Mouse (Mus musculus) retina, adult 2 months (tissue): ENCODE measurements around the gene Fam78b.

Source experiments
- DNase-seq: peaks from one replicate; pipeline ENCODE4 v3.0.0-alpha.2; 2012; ENCODE audit warnings: low read depth, low spot score

The Fam78b gene

GRCm38 (mm10) chr1:167093551-167093950 is 92.3 kb downstream of the Fam78b start:
- DNase-seq, result no peak

DNA sequence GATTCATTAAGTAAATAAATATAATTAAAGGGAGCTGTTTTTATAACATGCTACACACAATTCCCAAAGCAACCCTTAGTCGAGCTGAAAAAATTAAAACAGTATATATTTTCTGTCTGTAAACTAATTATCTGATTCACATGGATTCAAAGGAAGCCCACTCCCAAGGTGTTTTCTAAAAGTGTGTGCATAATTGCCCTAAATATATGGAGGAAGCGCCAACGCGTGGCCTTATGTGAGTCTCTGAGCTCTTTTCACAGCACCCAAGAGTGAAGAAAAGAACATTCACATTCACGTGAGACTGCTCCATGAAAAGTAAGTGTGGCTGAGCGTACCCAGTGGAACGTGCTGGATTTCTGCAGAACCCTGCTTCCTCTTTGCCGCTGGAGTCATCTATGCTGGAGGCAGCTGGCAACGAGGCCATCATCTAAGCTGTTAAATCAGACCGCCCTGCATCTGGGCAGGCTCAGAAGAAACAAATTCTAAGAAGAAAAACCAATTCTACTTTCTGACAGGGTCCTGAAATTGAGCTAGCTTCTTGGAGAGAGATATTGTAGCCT is 93.5 kb downstream of the Fam78b start:
- no peak for DNase-seq

- no peak for DNase-seq
Observed at GRCm38 (mm10) chr1:167098741-167099140, 97.5 kb downstream of the Fam78b start.

DNA sequence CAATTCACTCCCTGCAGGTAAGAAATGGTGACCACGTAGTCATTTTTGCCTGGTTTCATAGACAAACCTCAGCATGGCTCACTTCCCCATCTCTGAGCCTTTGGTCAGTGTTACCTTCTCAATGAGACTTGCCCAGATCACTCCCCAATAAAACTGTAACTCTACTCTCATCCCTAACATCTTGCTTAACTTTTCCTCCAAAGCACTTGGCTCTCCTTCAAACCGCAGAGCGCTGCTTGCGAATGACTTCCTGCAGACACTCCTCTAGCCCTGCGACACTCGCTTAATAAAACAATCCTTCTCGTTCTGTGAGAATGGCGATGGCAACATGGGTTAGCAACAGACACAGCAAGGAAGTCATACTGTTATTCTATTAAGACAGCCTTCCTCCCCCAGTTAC is 100.8 kb downstream of the Fam78b start:
- no peak for DNase-seq

- DNase-seq, result no peak
Observed at GRCm38 (mm10) chr1:167102566-167102965, 101.3 kb downstream of the Fam78b start.

DNA sequence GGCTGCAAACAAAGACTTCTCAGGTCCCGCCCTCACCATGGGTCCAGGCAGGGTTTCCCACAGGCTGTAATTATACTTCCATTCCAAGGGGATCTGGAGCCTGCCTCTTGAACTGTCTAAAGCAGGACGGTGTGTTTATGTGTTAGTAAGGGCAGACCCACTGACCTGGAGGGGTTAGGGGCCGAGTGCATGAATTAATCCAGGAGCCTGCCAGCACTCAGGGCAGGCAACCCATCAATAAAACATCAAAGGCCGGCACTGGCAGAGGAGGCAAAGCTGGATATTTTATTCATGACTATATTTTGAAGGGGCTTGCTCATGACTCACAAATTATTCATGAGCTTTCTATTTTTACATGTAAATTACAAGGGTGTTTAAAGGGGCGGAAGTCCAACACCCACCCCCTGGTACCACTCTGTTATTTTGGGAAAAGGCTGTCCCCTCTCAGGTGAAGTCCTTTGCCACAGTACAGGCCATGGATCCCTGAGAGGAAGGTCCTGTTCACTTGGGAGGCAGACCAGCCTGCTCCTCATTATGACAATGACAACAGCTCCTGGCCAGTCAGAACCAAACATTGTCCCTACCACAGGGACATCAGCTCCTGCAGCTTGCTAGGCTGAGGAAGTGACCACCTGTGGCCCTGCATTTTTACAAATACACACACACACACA is 103.9 kb downstream of the Fam78b start:
- no peak for DNase-seq

DNA sequence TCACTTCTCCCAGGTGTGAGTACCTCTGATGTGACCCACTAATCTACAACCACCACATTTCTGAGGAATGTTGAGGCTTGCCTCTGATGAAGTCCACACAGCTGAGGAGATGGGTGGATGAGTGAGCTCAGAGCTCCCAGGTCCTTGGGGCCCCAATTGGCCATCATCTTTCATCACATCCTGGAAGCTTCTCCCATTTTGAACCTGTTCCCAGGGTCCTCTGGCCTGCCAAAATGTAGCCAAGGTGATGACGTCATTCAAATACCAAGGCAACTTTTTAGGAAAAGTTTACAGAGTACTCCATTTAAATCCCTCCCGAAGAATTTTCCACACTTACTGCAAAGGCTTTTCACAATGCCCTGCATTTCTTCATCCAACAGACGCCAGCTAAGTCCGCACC is 104.7 kb downstream of the Fam78b start:
- DNase-seq, result no peak

GRCm38 (mm10) chr1:167108973-167109509 is 107.8 kb downstream of the Fam78b start:
- no peak for DNase-seq

DNA sequence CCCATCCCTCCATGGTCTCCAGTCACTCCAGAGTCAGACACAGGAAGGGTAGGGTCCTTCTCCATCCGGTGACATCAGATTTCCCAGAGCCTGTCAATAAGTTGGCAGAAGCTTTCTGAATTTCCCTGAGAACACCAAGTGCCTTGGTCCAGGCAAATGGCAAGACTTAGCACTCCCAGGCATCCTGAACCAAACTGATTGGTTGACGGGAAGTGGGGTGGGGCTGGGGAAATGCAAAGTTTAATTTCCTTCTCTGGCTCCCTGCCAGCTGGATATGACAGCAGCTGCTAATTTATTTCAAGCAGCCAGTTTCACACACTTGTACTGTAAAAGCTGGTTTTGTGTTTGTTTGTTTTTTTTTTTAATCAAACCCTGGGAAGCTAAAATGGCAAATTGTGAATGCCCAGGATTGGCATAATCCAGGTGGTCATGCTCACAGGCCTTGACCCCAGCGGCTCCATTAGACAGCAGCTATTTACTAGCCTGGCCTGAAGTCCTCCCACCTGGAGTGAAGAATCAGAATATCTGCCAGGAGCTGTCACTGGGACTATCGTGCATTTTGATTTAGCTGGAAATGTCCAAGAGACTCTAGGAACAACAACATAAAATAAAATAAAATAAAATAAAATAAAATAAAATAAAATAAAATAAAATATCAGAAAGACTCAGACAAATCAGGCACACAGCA is 113.3 kb downstream of the Fam78b start:
- no peak for DNase-seq

DNA sequence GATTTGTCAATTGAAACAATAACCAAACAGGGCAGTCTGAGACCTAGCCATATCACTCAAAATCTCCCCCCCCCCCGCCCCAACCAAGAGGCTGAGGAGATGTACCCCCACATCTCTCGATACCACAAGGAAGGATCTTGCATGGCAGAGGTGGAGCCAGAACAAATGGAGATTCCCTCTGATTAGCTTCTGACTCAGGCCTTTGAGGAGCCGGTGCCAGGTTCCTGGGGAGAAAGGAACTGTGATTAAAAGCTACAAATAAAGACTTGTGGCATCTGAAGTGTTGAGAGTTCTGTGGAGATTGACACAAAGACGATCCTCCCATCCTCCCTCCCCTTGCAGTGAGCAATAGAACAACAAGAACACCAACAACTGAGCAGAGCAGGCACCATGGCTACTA is 113.9 kb downstream of the Fam78b start:
- no peak for DNase-seq

- DNase-seq, result no peak
Observed at GRCm38 (mm10) chr1:167116733-167117132, 115.5 kb downstream of the Fam78b start.

DNA sequence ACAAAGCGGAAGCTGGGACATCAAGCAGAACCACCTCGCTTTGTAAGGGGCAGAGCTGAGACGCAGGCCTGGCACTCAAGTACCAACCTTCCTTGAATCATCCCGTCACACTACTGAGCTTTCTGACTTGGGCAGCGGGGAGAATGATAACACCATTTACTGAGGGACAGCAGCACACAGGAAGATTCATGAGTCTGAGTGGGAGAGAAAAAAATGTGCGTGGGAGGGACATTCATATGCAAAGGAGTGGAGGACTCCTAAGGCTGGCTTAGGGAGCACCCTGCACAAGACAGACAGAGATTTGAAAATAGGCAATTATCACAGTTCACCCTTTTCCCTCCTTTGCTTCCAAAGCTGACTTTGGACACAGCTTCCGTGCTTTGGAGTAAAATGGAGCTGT is 117.8 kb downstream of the Fam78b start:
- no peak for DNase-seq

GRCm38 (mm10) chr1:167119439-167119838 is 118.2 kb downstream of the Fam78b start:
- DNase-seq, result no peak

GRCm38 (mm10) chr1:167122436-167122835 is 121.2 kb downstream of the Fam78b start:
- no peak for DNase-seq

DNA sequence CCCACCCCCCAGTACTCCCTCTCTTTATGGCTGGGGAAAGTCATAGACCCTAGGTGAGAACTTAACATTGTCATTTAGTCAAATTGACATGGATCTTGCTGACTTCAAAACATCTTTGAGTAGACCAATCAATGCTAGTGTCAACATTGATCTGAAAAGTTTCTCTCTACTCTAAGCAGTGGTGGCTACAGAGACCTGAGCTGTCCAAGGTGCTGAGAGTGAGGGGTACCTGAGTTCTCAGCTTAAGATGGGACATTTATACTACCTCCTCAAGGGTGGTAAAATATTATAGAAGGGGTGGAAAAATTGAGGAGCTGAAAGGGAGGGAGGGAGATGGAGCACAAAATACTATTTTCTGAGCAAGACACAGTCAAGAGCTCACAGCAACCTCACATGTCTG is 122.3 kb downstream of the Fam78b start:
- DNase-seq, result no peak

DNA sequence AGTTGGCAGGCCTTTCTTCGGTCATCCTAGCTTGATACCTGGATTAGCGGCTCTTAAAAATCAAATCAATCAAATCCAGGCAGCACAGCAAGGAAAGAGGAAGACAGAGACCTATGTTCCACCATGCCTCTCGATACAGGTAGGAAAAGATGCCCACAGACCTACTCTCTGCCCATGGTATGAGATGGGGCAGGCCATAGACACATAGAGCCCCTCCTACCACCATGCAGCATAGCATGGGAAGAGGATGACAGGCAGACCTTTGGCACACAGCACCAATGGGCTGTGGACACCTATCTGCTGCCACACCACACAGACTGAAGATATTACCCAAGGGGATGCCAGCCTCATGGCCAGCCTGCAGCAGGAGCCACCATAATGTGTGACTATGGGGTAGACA is 124.7 kb downstream of the Fam78b start:
- no peak for DNase-seq

DNA sequence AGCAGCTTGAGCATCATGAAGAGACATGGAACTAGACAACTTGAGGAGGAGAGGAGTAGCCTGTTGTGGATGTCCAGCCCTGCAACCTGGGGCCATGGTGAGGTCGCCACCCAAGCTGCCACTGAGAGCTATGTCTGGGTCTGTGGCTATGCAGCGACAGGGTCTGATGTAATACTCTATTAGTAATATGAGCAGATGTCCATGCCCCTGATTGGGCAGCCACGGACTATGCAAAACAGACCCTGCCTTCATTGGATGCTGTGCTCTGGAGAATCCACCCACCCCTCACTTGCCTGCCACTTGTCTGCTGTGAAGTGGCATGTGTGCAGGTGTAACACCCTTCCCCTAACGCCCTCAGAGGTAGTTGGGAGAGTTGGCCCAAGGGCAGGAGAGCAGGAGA is 125.1 kb downstream of the Fam78b start:
- DNase-seq, result no peak

DNA sequence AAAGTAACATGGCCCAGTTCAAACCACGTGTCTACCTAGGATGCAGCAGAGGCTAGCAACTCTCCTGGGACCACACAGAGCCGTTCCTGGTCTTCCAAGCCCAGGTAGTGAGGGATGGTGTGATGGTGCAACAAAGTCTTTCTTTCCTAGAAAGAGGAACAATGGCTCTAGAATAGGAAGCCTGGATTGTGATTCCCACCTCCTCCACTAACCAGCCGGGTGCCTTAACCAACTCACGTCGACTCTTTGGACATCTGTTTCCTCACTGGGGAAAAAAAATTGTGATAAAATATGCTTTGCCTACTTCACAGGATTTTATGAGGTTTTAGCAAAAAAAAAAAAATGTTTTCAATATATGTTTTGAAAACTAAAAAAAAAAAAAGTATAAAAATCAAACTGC is 134.5 kb downstream of the Fam78b start:
- no peak for DNase-seq
